Mouse (Mus musculus): ENCODE data around the gene Diexf.

The Diexf gene

DNA sequence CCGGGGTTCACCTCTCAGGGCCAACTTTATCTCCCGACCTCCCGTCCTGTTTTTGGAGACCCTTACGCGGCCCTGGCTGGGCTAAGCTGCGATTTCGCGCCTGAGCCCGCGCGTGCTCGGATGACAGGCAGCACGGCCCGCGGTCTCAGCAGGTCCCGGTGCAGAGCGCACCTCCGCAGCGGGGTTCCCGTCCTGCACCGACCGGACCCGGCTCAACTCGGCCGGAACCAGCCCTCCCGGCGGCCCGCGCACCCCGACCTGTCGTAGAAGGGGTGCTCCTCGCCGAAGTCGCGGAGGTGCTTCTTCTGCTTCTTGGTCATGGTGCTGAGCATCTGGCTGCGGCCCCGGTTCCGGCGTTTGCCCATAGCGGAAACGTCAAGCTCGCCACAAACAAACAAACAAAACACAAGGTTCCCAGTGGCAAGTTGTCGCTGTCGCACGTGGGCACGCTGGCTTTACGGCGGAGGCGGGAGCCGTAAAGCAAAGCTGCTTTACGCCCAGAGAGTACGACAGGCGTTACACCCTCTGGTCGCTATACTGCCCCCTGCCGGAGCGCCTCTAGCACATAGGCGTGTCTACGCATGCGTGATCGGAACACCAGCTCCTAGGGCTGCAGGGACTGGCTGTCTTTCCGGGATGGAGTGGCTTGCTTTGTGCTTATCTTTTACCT lies at the start of gene Diexf:
TSS of gene Diexf (minus strand) at position 487 of the 670 bp plus-strand sequence.
- peak; percentile 97 for DNase-seq

- DNase-seq: no peak
Measured at GRCm38 (mm10) chr1:193174143-193174733, 44.2 kb upstream of the Diexf start.

GRCm38 (mm10) chr1:193173810-193174129 lies 43.7 kb upstream of the Diexf start:
- no peak for DNase-seq

DNA sequence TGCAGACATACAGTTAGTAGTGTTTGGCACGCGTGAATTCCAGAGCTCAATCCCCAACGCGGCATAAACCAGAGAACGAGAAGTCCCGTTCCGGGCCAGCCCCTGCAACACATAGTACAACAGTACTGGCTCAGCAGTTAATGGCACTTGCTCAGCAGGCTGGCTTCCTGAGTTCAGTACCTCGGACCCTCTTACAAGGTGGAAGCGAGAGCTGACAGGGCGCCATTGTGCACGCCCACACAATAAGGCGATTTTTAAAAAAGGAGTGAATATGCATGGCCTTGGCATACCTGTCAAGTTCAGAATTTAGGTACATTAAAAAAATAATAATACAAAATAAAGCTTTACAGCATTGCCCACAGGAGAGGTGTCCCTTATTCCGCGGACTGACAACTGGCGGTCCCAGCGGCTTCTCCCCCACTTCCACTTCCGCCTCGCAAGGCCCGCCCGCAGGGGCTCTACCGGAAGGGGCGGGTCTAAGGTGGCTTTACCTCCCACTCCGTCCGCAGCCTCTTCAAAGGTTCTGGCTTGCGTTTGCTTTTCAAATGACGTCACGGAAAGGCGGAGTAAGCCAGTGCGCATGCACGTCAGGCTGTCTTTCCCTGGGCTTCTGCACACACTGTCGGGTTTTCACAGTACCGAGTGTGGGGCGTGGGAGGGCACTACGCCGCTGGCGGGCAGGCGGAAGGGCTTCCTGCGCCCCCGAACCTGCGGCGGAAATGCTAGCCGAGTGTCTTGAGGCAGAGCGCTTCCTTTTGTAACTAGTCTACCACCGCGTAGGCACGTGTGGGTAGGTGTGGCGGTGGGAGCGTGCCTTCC lies 43.1 kb upstream of the Diexf start:
- peak; percentile 98 for DNase-seq

DNA sequence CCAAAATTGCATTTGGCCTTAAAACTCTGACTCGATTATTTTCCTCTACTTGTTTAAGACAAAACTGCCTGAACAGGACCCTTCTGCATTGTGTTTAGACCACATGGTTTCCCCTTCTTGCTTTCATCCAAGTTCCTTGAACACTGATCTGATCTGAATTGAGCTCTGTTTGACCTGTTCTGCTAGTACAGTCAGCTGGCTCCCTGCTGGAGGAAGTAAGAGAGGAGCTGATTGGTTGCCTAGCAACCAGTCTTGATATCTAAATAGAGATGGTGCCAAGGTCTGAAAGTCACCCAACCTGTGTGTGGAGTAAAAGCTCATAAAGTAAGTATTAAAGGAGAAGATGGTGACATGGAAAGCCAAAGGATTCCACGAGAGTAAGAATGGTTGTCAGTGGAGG lies 39.8 kb upstream of the Diexf start:
- DNase-seq: peak in 1 of 2 experiments; percentile 44

DNA sequence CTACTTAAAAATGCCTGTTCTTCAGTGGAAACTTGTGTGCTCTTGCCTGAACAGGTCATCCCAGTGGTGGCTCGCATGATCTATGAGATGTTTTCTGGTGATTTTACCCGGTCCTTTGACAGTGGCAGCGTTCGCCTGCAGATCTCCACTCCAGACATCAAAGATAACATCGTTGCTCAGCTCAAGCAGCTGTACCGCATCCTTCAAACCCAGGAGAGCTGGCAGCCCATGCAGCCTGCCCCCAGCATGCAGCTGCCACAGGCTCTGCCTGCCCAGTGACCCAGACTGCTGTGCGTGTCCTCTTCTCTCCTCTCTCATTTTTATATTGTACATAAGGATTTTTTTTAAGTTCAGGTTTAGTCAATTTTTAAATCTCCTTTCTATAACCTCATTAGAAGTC lies 39.2 kb upstream of the Diexf start:
- DNase-seq: no peak

GRCm38 (mm10) chr1:193167746-193168145 lies 37.7 kb upstream of the Diexf start, which contains the start of gene A130010J15Rik:
TSS of gene A130010J15Rik (plus strand) at chr1:193168046.
- DNase-seq: no peak

- DNase-seq: peak; percentile 65 to 67
Measured at GRCm38 (mm10) chr1:193160317-193161032, 30.4 kb upstream of the Diexf start.

DNA sequence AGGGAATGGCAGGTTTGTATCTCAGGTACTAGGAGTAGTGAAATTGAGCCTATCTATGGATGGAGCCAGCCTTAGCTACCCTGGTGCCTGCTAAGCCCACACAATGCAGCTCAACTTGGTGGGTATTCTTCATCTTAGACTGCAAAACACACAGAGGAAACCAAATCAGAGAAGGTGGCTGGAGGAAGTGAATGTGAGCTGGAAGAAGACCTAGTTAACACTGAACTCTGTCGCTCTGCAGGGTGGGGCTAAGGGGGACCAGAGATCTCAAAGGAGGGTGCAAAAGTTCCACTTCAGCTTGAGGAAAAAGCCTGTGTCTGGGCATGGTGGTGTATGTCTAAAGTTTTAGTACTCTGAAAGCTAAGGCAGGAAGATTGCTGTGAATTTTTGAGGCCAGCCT lies 29.5 kb upstream of the Diexf start:
- no peak for DNase-seq

GRCm38 (mm10) chr1:193159163-193159562 lies 29.1 kb upstream of the Diexf start:
- DNase-seq: no peak

- DNase-seq: no peak
Measured at GRCm38 (mm10) chr1:193157111-193157492, 27.0 kb upstream of the Diexf start.

- no peak for DNase-seq
Measured at GRCm38 (mm10) chr1:193156316-193157110, 26.4 kb upstream of the Diexf start.

GRCm38 (mm10) chr1:193153561-193153960 lies 23.5 kb upstream of the Diexf start:
- DNase-seq: no peak

- DNase-seq: peak; percentile 36 to 39
Measured at GRCm38 (mm10) chr1:193152872-193153271, 22.8 kb upstream of the Diexf start, which contains the start of gene Irf6. TSS of gene Irf6 (plus strand) at chr1:193153111.

DNA sequence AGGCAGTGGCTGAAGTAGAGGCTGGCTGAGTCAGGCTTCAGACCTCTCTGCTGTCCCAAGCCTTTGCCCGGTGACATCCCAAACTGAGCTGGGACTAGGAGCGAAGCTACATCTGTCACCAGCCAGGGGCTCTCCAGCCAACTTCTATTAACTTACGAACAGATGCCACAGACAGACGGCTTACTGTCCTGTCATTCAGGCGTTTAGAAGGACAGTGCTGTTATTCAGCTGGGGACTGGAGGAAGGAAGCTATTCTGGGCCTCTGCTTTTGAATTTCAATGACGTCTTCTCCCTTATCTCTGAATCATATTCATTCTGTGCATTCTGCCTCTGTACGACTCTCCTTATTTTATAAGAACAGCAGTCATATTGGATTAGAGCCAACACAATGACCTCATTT lies 21.1 kb upstream of the Diexf start:
- no peak for DNase-seq

GRCm38 (mm10) chr1:193149231-193149630 lies 19.2 kb upstream of the Diexf start:
- DNase-seq: no peak

GRCm38 (mm10) chr1:193146416-193146815 lies 16.3 kb upstream of the Diexf start:
- no peak for DNase-seq

GRCm38 (mm10) chr1:193145101-193145500 lies 15.0 kb upstream of the Diexf start:
- no peak for DNase-seq

DNA sequence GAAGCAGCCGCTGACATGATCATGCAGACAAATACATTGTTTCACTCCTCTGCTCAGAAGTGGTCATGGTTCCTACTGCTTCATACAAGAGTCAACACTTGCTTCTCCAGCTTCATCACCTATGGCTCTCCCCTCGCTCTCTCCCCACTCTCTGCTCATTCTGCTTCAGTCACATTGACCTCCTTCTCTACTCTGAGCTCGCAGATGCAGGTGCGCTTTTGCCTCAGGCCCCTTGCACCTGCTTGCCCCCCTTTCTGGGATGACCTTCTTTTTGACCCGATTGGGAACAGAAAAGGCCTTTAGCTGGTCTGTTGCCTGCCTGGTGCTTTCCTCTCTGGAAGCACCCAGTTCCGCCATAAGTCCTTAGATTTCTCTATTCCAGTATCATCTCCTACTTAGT lies 14.4 kb upstream of the Diexf start:
- DNase-seq: no peak

DNA sequence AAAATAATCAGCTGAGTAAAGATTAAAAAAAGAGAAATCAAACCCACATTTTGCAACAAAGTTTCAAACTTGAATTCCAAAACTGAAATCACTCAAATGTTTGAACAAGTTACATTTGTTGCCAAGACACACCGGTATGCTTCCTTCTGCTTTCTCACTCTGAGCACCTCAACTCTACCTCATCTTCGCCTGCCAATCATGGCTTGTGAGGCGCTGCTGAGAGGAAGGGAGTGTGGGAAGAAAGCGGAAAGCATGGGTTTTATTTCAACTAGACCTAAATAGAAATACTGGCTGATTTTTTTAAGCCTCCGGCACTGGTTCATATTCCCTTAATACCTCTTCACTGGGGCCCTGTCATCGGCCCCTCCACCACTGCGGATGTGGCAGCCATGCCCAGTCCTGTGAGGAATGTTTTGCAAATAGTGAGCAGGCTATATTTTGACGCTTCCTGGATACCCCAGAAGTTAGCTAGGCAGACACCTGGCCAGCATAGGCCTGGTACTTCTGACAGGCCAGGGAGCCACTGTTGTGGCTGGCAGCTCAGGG lies 12.5 kb upstream of the Diexf start:
- no peak for DNase-seq

DNA sequence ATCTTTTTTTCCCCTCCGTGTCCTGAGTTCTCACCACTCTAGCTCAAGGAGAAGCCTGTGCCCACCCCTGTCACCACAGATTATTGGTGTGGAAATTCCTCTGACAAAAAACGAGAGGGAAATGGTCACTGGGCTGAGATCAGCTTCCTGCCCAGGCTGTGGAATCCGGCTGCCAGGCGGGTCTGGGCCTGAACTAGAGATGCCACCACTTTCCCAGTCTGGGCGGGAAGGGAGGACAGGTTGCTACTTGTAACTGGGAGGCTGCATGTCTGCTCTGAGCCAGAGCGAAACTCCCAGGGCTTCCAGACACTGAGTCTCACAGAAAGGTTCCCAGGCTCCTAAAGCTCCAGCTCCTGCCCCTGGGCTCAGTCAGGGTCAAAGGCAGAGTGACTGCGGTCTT lies 11.0 kb upstream of the Diexf start:
- no peak for DNase-seq

GRCm38 (mm10) chr1:193138669-193139068 lies 8.6 kb upstream of the Diexf start:
- no peak for DNase-seq

Data from B cell, adult 2 months (primary cell).